Mouse (Mus musculus): ENCODE measurements at regions not wholly inside any gene's neighbourhood (a gene's known extent, or its start where the extent isn't known, plus 50 kb on each side); places are given as distances from the start of the nearest gene placed in this dataset.

DNA sequence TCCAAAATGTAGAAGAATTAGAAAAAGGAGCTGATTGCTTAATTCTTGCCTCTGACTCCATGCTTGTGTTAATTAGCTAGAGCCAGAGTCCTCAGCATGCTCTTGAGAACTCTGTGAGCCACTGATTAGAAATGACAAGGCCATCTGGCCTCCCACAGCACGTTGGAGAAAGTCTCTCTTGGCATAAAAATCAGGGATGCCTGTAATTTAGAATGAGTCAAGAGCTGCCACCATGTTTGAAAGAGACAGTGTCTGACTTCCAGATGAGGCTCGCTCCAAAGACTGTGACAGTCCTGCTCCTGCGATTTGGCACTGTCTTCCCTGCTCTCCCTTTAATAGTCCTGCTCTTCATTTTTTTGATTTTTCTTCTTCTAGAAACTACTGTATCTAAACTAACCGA, 374.6 kb downstream of the Ipo11 start:
- TF ChIP-seq CTCF (IDR thresholded peaks at IDR 0.05) (no peak), EP300 (IDR thresholded peaks at IDR 0.05; ENCODE audit: insufficient read depth, low read depth, low read length) (no peak)

All from heart, adult 2 months (tissue).